Mouse (Mus musculus) liver, postnatal 0 days (tissue): Measurements from ENCODE around the gene Esrrg. TPM values are rescaled to one million over a fixed set of nuclear protein-coding genes. Genes with fewer than 3 reads are reported as not detected.

ENCODE experiments used
- ATAC-seq: fragments of 200-750 bp; cut with Nextera tagmentation; 2 replicates; pipeline ENCODE4 v1.8.0; 2017; ENCODE audit warnings: mild to moderate bottlenecking, moderate library complexity
- DNase-seq: peaks from one replicate; pipeline ENCODE4 v3.0.0-alpha.2; 2016
- H3K27ac ChIP-seq: fragments of 300-500 bp; sonication (generic); 2 replicates; pipeline ENCODE4 v1.5.1; 2014; ENCODE audit warnings: antibody characterized with exemption, moderate library complexity, mild to moderate bottlenecking, low read depth
- H3K27me3 ChIP-seq: fragments of 300-500 bp; sonication (generic); 2 replicates; pipeline ENCODE4 v1.6.1; 2014; ENCODE audit warnings: low read length, control low read depth, mixed read lengths; ENCODE audit not compliant: insufficient read depth
- H3K36me3 ChIP-seq: fragments of 300-500 bp; sonication (generic); replicated peaks from 2 replicates; pipeline ENCODE4 v1.6.1; 2014; ENCODE audit warnings: mild to moderate bottlenecking, control low read depth, low read length, moderate library complexity, mixed read lengths; ENCODE audit not compliant: insufficient read depth
- H3K4me1 ChIP-seq: fragments of 300-500 bp; sonication (generic); 2 replicates; pipeline ENCODE4 v1.6.1; 2014; ENCODE audit warnings: antibody characterized with exemption, mild to moderate bottlenecking, control low read depth; ENCODE audit not compliant: insufficient read depth
- H3K4me2 ChIP-seq: fragments of 300-500 bp; sonication (generic); 2 replicates; pipeline ENCODE4 v1.6.1; 2014; ENCODE audit warnings: low read depth, mild to moderate bottlenecking, low read length, moderate library complexity, mixed read lengths
- H3K4me3 ChIP-seq: fragments of 300-500 bp; sonication (generic); 2 replicates; pipeline ENCODE4 v1.5.1; 2014; ENCODE audit warnings: low read depth, low read length
- H3K9ac ChIP-seq: fragments of 300-500 bp; sonication (generic); replicated peaks from 2 replicates; pipeline ENCODE4 v1.6.1; 2014; ENCODE audit warnings: mild to moderate bottlenecking, moderate library complexity
- H3K9me3 ChIP-seq: fragments of 300-500 bp; sonication (generic); 2 replicates; pipeline ENCODE4 v1.6.1; 2016; ENCODE audit warnings: mild to moderate bottlenecking, control low read depth, low read length, mixed read lengths
- CTCF ChIP-seq: sonication (generic); IDR thresholded peaks from 2 replicates; pipeline ENCODE4 v1.5.1; 2016; ENCODE audit warnings: antibody characterized with exemption, low read depth
- EP300 ChIP-seq: IDR thresholded peaks from 2 replicates; pipeline ENCODE4 v1.6.1; 2016; ENCODE audit warnings: antibody characterized with exemption, low read depth, mild to moderate bottlenecking
- whole genome bisulfite sequencing: fragments of 180-500 bp; shearing (Covaris S2); extraction: QIAGEN DNeasy Blood & Tissue Kit; methylation state at CpG from one replicate; pipeline ENCODE4 v1.1.7; 2014; ENCODE audit not compliant: insufficient replicate concordance; 5-methylcytosine and 5-hydroxymethylcytosine counted together
- polyA plus RNA-seq: library from polyadenylated mRNA; unstranded; fragments of >200 nt; fragmentation: Nextera tagmentation; extraction: Ambion mirVana; gene quantifications from 2 replicates; pipeline ENCODE4 v1.2.1, GENCODE M21; 2015

Gene Esrrg
- polyA plus RNA-seq, 1 experiment from 2014 or later: 0.11 TPM

GRCm38 (mm10) chr1:188119806-188120205, 511.2 kb downstream of the Esrrg start:
- no peaks in the 10 kb centered on the region for H3K27me3 ChIP-seq
- no peak overlapping the region for H3K4me3 ChIP-seq
- H3K36me3 ChIP-seq: no peaks in the 10 kb centered on the region
- TF ChIP-seq EP300 (no peak), CTCF (no peak)
- no peak for DNase-seq
- H3K9me3 ChIP-seq: no peaks in the 10 kb centered on the region
- WGBS: 79% methylated on average over 8 of the region's 8 CpGs
- no peak overlapping the region for H3K27ac ChIP-seq
- H3K4me2 ChIP-seq: no peak overlapping the region
- H3K9ac ChIP-seq: no peak overlapping the region
- no peak for ATAC-seq
- no peaks in the 10 kb centered on the region for H3K4me1 ChIP-seq

DNA sequence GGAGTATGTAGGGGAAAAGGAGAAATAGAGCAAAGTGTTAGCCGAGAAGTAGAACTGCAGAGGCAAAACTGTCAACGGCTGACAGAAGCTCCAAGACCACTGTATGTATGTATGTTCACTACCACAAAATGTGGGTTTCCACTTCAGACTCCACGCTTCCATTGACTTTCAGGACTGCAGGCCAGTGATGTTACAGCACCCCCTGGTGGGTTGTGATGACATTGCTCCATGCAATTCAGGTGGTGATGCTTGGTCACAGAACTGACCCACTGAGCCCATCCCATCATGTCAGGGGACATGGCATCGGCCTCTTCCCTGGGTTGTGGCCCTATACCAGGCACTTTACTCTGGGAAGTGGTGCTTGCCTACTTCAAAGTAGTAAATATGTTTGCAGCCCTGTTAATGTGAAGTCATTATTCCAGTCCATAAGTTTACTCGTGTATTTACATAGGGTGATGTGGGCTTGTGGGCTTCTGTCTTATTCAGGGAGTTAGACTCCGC, 517.0 kb downstream of the Esrrg start:
- WGBS: 73% methylated on average over 6 of the region's 6 CpGs
- H3K4me1 ChIP-seq: no peaks in the 10 kb centered on the region

GRCm38 (mm10) chr1:188136126-188136525, 527.5 kb downstream of the Esrrg start:
- H3K4me1 ChIP-seq: no peaks in the 10 kb centered on the region
- DNase-seq (no peak), ATAC-seq (no peak)
- no peaks in the 10 kb centered on the region for H3K9me3 ChIP-seq
- WGBS: 55% methylated on average over 5 of the region's 5 CpGs
- no peak overlapping the region for H3K4me3 ChIP-seq
- H3K27ac ChIP-seq: no peak overlapping the region
- no peaks in the 10 kb centered on the region for H3K36me3 ChIP-seq
- H3K4me2 ChIP-seq: no peak overlapping the region
- H3K9ac ChIP-seq: no peak overlapping the region
- TF ChIP-seq EP300: no peak
- H3K27me3 ChIP-seq: no peaks in the 10 kb centered on the region

More for the DNA sequence above, 517.0 kb downstream of the Esrrg start:
- no peak for ATAC-seq
- H3K4me2 ChIP-seq: no peak overlapping the region
- TF ChIP-seq CTCF: peak; percentile 54
- TF ChIP-seq EP300: no peak
- H3K9me3 ChIP-seq: no peaks in the 10 kb centered on the region
- DNase-seq: no peak
- no peak overlapping the region for H3K27ac ChIP-seq
- no peak overlapping the region for H3K9ac ChIP-seq
- no peak overlapping the region for H3K4me3 ChIP-seq
- no peaks in the 10 kb centered on the region for H3K27me3 ChIP-seq
- no peaks in the 10 kb centered on the region for H3K36me3 ChIP-seq

DNA sequence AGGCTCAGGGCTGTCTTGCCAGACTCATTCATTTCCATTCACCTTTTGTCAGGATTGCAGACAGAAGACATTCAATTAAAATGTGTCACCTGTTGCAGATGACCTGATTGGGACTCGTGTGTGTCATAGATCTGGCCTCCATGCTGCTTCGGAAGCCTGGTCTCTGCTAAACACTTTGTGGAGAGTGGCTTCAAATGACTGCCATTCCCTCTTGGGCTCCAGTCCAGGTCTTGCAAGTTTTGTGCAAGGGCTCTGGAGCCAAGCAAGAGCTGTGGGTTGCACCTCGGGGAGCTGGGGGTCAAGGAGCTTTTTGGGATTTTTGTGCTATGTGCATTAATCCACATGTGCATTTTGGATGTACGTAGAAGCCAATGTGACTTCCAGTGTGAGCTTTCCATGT, 530.9 kb downstream of the Esrrg start:
- ATAC-seq: no peak
- WGBS: 61% methylated on average over 4 of the region's 4 CpGs
- H3K4me2 ChIP-seq: no peak overlapping the region
- DNase-seq: no peak
- no peak overlapping the region for H3K4me3 ChIP-seq
- no peaks in the 10 kb centered on the region for H3K36me3 ChIP-seq
- H3K27ac ChIP-seq: no peak overlapping the region
- H3K4me1 ChIP-seq: no peaks in the 10 kb centered on the region
- H3K9me3 ChIP-seq: no peaks in the 10 kb centered on the region
- H3K9ac ChIP-seq: no peak overlapping the region
- TF ChIP-seq EP300 (no peak), CTCF (no peak)
- H3K27me3 ChIP-seq: no peaks in the 10 kb centered on the region

DNA sequence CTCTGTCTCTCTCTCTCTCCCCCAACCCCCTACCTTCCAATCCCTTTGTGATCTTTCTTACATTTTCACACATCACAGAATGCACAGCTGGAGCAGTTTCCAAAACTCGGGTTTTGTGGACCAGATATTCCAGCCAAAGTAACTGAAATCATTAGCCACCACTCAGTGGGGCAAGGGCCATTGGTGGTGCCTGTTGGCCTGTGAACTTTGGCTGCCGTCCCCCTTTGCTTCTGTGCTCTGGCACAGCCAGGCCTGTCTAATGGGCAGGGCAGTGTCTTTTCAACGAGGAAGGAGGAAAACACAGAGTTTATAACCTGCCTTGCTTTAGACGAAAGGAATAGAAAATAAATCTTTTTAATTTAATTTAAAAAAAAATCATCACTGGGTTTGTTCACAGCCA, 531.6 kb downstream of the Esrrg start:
- H3K27ac ChIP-seq: no peak overlapping the region
- no peak overlapping the region for H3K9ac ChIP-seq
- TF ChIP-seq EP300 (no peak), CTCF (no peak)
- ATAC-seq (no peak), DNase-seq (no peak)
- H3K9me3 ChIP-seq: no peaks in the 10 kb centered on the region
- no peaks in the 10 kb centered on the region for H3K36me3 ChIP-seq
- H3K4me3 ChIP-seq: no peak overlapping the region
- no peak overlapping the region for H3K4me2 ChIP-seq
- 69% methylated on average over 4 of the region's 4 CpGs for WGBS
- no peaks in the 10 kb centered on the region for H3K4me1 ChIP-seq
- H3K27me3 ChIP-seq: no peaks in the 10 kb centered on the region

GRCm38 (mm10) chr1:188147381-188148156, 539.0 kb downstream of the Esrrg start:
- Histone ChIP-seq H3K4me1 (no peaks in the 10 kb centered on the region), H3K27me3 (no peaks in the 10 kb centered on the region), H3K4me2 (no peak overlapping the region), H3K27ac (no peak overlapping the region), H3K9me3 (no peaks in the 10 kb centered on the region), H3K9ac (no peak overlapping the region), H3K4me3 (no peak overlapping the region), H3K36me3 (no peaks in the 10 kb centered on the region)
- ATAC-seq: no peak
- 59% methylated on average over 12 of the region's 12 CpGs for WGBS
- no peak for DNase-seq
- no peak for TF ChIP-seq CTCF
